Mouse (Mus musculus) R1 (cell line): ENCODE results near the gene Nos1ap.

Source experiments
- DNase-seq: peaks from one replicate; pipeline ENCODE4 v3.0.0-alpha.2; 2018; ENCODE audit warnings: low read depth, low spot score

Gene Nos1ap

GRCm38 (mm10) chr1:170501970-170502369 lies 87.7 kb downstream of the Nos1ap start:
- DNase-seq, result no peak

GRCm38 (mm10) chr1:170501556-170501955 lies 88.1 kb downstream of the Nos1ap start:
- no peak for DNase-seq

- DNase-seq, result no peak
Measured at GRCm38 (mm10) chr1:170499891-170500290, 89.8 kb downstream of the Nos1ap start.

- DNase-seq, result no peak
Measured at GRCm38 (mm10) chr1:170499466-170499865, 90.2 kb downstream of the Nos1ap start.

- DNase-seq, result no peak
Measured at GRCm38 (mm10) chr1:170498645-170499044, 91.0 kb downstream of the Nos1ap start.

GRCm38 (mm10) chr1:170496221-170496620 lies 93.4 kb downstream of the Nos1ap start:
- DNase-seq, result no peak

- DNase-seq, result no peak
Measured at GRCm38 (mm10) chr1:170495538-170496183, 94.0 kb downstream of the Nos1ap start.

- no peak for DNase-seq
Measured at GRCm38 (mm10) chr1:170492527-170492926, 97.1 kb downstream of the Nos1ap start.

- no peak for DNase-seq
Measured at GRCm38 (mm10) chr1:170492027-170492426, 97.6 kb downstream of the Nos1ap start.

- no peak for DNase-seq
Measured at GRCm38 (mm10) chr1:170489936-170490335, 99.7 kb downstream of the Nos1ap start.

GRCm38 (mm10) chr1:170489450-170489849 lies 100.2 kb downstream of the Nos1ap start:
- no peak for DNase-seq

- no peak for DNase-seq
Measured at GRCm38 (mm10) chr1:170485119-170485518, 104.5 kb downstream of the Nos1ap start.

- DNase-seq, result no peak
Measured at GRCm38 (mm10) chr1:170482236-170482905, 107.3 kb downstream of the Nos1ap start.

GRCm38 (mm10) chr1:170481093-170481492 lies 108.6 kb downstream of the Nos1ap start:
- DNase-seq, result no peak

GRCm38 (mm10) chr1:170479458-170479798 lies 110.2 kb downstream of the Nos1ap start:
- DNase-seq, result no peak

GRCm38 (mm10) chr1:170478791-170479457 lies 110.7 kb downstream of the Nos1ap start:
- no peak for DNase-seq

GRCm38 (mm10) chr1:170477636-170478600 lies 111.7 kb downstream of the Nos1ap start:
- DNase-seq, result peak; percentile 87

- DNase-seq, result no peak
Measured at GRCm38 (mm10) chr1:170473460-170473859, 116.2 kb downstream of the Nos1ap start.

- no peak for DNase-seq
Measured at GRCm38 (mm10) chr1:170472861-170473260, 116.8 kb downstream of the Nos1ap start.

GRCm38 (mm10) chr1:170466099-170467009 lies 123.3 kb downstream of the Nos1ap start:
- DNase-seq, result no peak

GRCm38 (mm10) chr1:170462140-170462539 lies 127.5 kb downstream of the Nos1ap start:
- peak; percentile 24 for DNase-seq
